Mouse (Mus musculus): ENCODE measurements at regions not wholly inside any gene's neighbourhood (a gene's known extent, or its start where the extent isn't known, plus 50 kb on each side); places are given as distances from the start of the nearest gene placed in this dataset.

- TF ChIP-seq POLR2A (IDR thresholded peaks at IDR 0.05; ENCODE audit: extremely low read depth, insufficient read depth, low read length) (no peak), CTCF (IDR thresholded peaks at IDR 0.05; ENCODE audit: extremely low read depth, insufficient read depth, low read length) (no peak)
These were observed 600.2 kb upstream of the Mef2c start for GRCm38 (mm10) chr13:82903637-82904036.

Measured in cortical plate, adult 2 months (tissue).